Mouse (Mus musculus) retina, adult 2 months (tissue): ENCODE measurements around the gene Arl4a.

Experiments
- DNase-seq: peaks from one replicate; pipeline ENCODE4 v3.0.0-alpha.2; 2012; ENCODE audit warnings: low read depth, low spot score

The Arl4a gene

GRCm38 (mm10) chr12:39968109-39968508 is 69.7 kb downstream of the Arl4a start:
- no peak for DNase-seq

DNA sequence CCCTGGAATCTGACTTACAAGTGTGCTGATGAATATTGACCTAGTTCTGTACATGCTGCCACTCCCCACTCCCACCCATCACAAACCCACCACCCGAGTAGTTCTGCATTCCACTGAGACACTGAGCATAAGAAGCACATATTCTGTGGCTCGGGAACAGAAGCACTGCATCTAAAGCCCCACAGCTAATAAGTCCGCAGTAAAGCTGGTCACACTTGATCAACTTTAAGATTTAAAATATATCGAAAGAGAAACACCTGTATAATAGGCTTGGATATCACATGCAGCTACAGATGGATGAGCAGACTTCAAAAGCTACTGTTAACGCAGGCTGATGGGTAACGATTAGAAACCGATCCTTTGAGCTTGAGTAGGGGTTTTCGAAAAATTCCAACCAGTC is 78.7 kb downstream of the Arl4a start:
- DNase-seq, result no peak

DNA sequence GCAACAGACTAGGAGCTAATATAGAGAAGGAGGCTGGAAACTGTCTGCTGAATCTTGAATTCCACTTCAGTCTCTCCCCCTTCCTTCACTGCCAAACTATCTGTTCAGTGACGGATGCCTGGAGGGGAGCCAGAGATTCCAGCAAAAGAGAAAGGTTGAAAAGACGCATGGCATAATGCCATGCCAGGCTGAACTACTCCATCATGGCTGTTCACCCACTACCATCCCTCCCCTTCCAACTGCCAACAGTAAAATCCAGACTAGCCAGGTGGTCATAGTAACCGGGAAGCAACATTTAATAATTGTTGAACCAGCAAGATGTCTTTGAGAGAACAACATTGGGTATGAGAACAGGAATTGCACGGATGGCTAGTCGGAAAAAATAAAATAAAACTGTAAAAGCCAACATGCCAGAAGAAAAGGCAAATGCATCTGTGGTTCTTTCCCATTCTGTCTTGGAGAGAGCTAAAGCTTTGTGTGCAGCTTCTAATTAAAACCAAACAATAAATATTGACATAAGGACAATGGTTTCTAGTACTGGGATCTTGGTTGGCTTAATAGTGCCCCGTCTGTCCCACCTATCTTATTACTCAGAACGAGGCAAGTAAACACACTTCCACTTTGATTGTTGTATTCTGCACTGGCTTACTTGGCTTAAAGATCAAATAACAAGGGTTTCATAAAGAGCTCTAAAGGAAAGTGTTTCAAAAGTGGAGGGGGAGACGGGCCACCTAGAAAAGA is 79.7 kb downstream of the Arl4a start:
- no peak for DNase-seq

- peak; percentile 9 for DNase-seq
Observed at GRCm38 (mm10) chr12:39956396-39956795, 81.4 kb downstream of the Arl4a start.
